Mouse (Mus musculus) CD4-positive, CD25-positive, alpha-beta regulatory T cell, adult 2 months (primary cell): ENCODE results near the gene Hvcn1.
"Not testable (repeated sequence)": the region's sequence is repeated elsewhere in the genome, so short reads cannot be mapped to it uniquely, and the experiment has no call there.

Source experiments
- DNase-seq: peaks from one replicate; pipeline ENCODE4 v3.0.0-alpha.2; 2012; ENCODE audit warnings: low read depth, low spot score

Hvcn1 gene

GRCm38 (mm10) chr5:122206475-122206874 lies at the start of gene Hvcn1:
Gene Hvcn1 (plus strand): TSS chr5:122206804.
- no peak for DNase-seq

GRCm38 (mm10) chr5:122157827-122158381 lies 48.7 kb upstream of the Hvcn1 start, which contains the start of gene Ppp1cc:
Gene Ppp1cc (plus strand): TSS chr5:122158278.
- DNase-seq: peak; percentile 97

- peak; percentile 40 for DNase-seq
These were observed 47.8 kb upstream of the Hvcn1 start for GRCm38 (mm10) chr5:122158557-122159515.

- peak; percentile 54 for DNase-seq
These were observed 43.4 kb upstream of the Hvcn1 start for GRCm38 (mm10) chr5:122163194-122163593.

- no peak for DNase-seq
These were observed 42.6 kb upstream of the Hvcn1 start for GRCm38 (mm10) chr5:122164011-122164410.

- no peak for DNase-seq
These were observed 41.2 kb upstream of the Hvcn1 start for GRCm38 (mm10) chr5:122165233-122165915.

- no peak for DNase-seq
These were observed 39.9 kb upstream of the Hvcn1 start for GRCm38 (mm10) chr5:122166636-122167161.

- no peak for DNase-seq
These were observed 38.1 kb upstream of the Hvcn1 start for GRCm38 (mm10) chr5:122168344-122169069.

- no peak for DNase-seq
These were observed 35.5 kb upstream of the Hvcn1 start for GRCm38 (mm10) chr5:122171058-122171457.

GRCm38 (mm10) chr5:122175402-122175801 lies 31.2 kb upstream of the Hvcn1 start:
- DNase-seq: no peak

GRCm38 (mm10) chr5:122175961-122176360 lies 30.6 kb upstream of the Hvcn1 start:
- no peak for DNase-seq

- DNase-seq: peak; percentile 82
These were observed 30.2 kb upstream of the Hvcn1 start for GRCm38 (mm10) chr5:122176398-122176797.

GRCm38 (mm10) chr5:122179665-122180064 lies 26.9 kb upstream of the Hvcn1 start:
- DNase-seq: no peak

GRCm38 (mm10) chr5:122184283-122184806 lies 22.3 kb upstream of the Hvcn1 start:
- DNase-seq: no peak

GRCm38 (mm10) chr5:122184858-122185257 lies 21.7 kb upstream of the Hvcn1 start:
- not testable (repeated sequence) for DNase-seq

GRCm38 (mm10) chr5:122189115-122189514 lies 17.5 kb upstream of the Hvcn1 start:
- DNase-seq: no peak

GRCm38 (mm10) chr5:122190465-122190864 lies 16.1 kb upstream of the Hvcn1 start:
- no peak for DNase-seq

GRCm38 (mm10) chr5:122191269-122192063 lies 15.1 kb upstream of the Hvcn1 start:
- no peak for DNase-seq

- DNase-seq: peak; percentile 59
These were observed 14.3 kb upstream of the Hvcn1 start for GRCm38 (mm10) chr5:122192347-122192746.

GRCm38 (mm10) chr5:122200872-122201271 lies 5.7 kb upstream of the Hvcn1 start:
- DNase-seq: no peak
